Mouse (Mus musculus) heart, postnatal 0 days (tissue): ENCODE results near the gene Smo.

Experiments
- CTCF ChIP-seq: IDR thresholded peaks from 2 replicates; pipeline ENCODE4 v1.5.1; 2016; ENCODE audit warnings: antibody characterized with exemption, control low read depth, low read depth
- EP300 ChIP-seq: IDR thresholded peaks from 2 replicates; pipeline ENCODE4 v1.6.1; 2016; ENCODE audit warnings: antibody characterized with exemption, low read depth

DNA sequence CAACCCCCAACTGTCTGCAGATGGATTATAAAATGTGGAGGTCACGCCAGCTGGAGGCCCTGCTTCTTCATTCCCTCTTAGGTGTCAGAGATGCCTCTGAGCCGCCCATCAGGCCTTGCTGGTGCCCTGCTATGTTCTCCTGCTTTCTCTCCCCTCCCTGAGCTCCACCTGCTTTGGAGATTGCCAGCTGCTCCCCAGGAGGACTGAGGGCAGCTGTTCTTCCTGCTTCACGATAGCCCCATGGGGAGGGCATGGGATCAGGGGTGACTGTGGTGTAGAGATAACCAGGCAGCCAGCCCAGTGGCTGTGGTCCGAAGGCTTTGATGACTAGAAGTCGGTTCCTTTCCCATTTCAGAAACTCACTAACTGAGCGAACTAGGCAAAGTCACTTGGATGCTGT lies 34.3 kb upstream of the Smo start:
- TF ChIP-seq EP300 (no peak), CTCF (no peak)
